Mouse (Mus musculus) embryonic facial prominence, embryonic 11.5 days (tissue): ENCODE results near the gene Loxl1. TPM values are rescaled to one million over a fixed set of nuclear protein-coding genes. Genes with fewer than 3 reads are reported as not detected.
A peak's percentile ranks its signal among the peaks of the same experiment; 100 is the strongest.

ENCODE experiments used
- ATAC-seq: fragments of 200-750 bp; cut with Nextera tagmentation; replicated peaks from 2 replicates; pipeline ENCODE4 v1.8.0; 2017; ENCODE audit warnings: low read depth; ENCODE audit not compliant: insufficient number of reproducible peaks, low FRiP score, low TSS enrichment
- DNase-seq: peaks from one replicate; pipeline ENCODE4 v3.0.0-alpha.2; 2015; ENCODE audit warnings: low spot score
- H3K27ac ChIP-seq: fragments of 300-500 bp; sonication (generic); replicated peaks from 2 replicates; pipeline ENCODE4 v1.5.1; 2014; ENCODE audit warnings: mild to moderate bottlenecking, low read depth, low read length, control low read depth
- H3K27me3 ChIP-seq: fragments of 300-500 bp; sonication (generic); 2 replicates; pipeline ENCODE4 v1.6.1; 2014; ENCODE audit warnings: mild to moderate bottlenecking, low read length, moderate library complexity, mixed read lengths; ENCODE audit not compliant: control insufficient read depth, insufficient read depth
- H3K36me3 ChIP-seq: fragments of 300-500 bp; sonication (generic); replicated peaks from 2 replicates; pipeline ENCODE4 v1.6.1; 2014; ENCODE audit warnings: low read depth, mild to moderate bottlenecking, low read length, moderate library complexity, mixed read lengths; ENCODE audit not compliant: control insufficient read depth, insufficient read depth
- H3K4me1 ChIP-seq: fragments of 300-500 bp; sonication (generic); 2 replicates; pipeline ENCODE4 v1.6.1; 2014; ENCODE audit warnings: low read length, mixed read lengths; ENCODE audit not compliant: control insufficient read depth, insufficient read depth
- H3K4me2 ChIP-seq: fragments of 300-500 bp; sonication (generic); 2 replicates; pipeline ENCODE4 v1.6.1; 2014; ENCODE audit warnings: low read depth, mild to moderate bottlenecking, control low read depth, low read length, moderate library complexity
- H3K4me3 ChIP-seq: fragments of 300-500 bp; sonication (generic); 2 replicates; pipeline ENCODE4 v1.5.1; 2014; ENCODE audit warnings: low read depth, low read length, control low read depth
- H3K9ac ChIP-seq: fragments of 300-500 bp; sonication (generic); replicated peaks from 2 replicates; pipeline ENCODE4 v1.6.1; 2014; ENCODE audit warnings: mild to moderate bottlenecking, control low read depth, low read length
- H3K9me3 ChIP-seq: fragments of 300-500 bp; sonication (generic); replicated peaks from 2 replicates; pipeline ENCODE4 v1.6.1; 2016; ENCODE audit warnings: mild to moderate bottlenecking, low read length, inconsistent platforms, mixed read lengths; ENCODE audit not compliant: control insufficient read depth
- WGBS: fragments of 180-500 bp; shearing (Covaris S2); extraction: QIAGEN DNeasy Blood & Tissue Kit; methylation state at CpG from one replicate; pipeline ENCODE4 v1.1.7; 2014; 5-methylcytosine and 5-hydroxymethylcytosine counted together
- polyA plus RNA-seq: library from polyadenylated mRNA; unstranded; fragments of >200 nt; fragmentation: Nextera tagmentation; extraction: Ambion mirVana; gene quantifications from 2 replicates; pipeline ENCODE4 v1.2.1, GENCODE M21; 2014

Loxl1 gene
- polyA plus RNA-seq, 1 experiment from 2014 or later, result 11.0 TPM

DNA sequence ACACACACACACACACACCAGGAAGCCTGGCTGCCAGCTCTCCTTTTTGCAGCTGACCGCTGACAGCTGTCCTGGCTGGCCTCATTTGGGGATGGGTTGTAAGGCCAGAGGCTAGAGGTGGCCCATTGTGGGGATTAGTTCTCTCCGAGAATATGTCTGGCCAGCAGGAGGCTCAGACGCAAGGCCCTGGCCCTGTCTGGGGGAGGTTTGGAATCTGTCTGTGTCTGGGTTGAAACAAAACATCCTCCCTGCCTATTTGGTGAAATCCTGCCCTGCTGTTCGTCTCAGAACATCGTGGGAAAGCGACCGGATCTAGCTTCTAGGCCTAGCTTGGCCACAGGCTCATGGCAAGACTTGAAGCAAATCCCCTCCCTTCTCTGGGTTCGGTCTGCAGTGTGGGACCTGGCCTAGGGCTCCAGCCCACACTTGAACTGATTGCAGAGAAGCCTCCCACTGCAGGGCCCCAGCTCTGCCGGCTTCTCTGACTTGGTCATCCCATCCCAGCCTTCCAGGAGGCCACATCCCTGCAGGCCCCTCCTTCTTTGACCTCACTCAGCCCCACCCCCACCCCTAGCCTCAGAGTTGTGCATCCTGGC is 17.1 kb downstream of the Loxl1 start:
- WGBS, result 18% methylated on average over 9 of the region's 9 CpGs
- H3K4me2 ChIP-seq, result no peak overlapping the region
- H3K4me3 ChIP-seq, result no peak overlapping the region
- H3K4me1 ChIP-seq, result 0 out of 2 replicates have a peak, but pooled peaks cover 4% of the 10 kb centered on the region
- no peak overlapping the region; the same call in 1 of the 2 replicates for H3K27ac ChIP-seq
- peak overlapping the region; percentile 43 for H3K9ac ChIP-seq
- ATAC-seq (0 out of 2 replicates have a peak, but pooled peaks have one; percentile 16), DNase-seq (peak; percentile 30)
- H3K36me3 ChIP-seq, result no peaks in the 10 kb centered on the region
- no peaks in the 10 kb centered on the region for H3K9me3 ChIP-seq
- no peaks in the 10 kb centered on the region for H3K27me3 ChIP-seq

DNA sequence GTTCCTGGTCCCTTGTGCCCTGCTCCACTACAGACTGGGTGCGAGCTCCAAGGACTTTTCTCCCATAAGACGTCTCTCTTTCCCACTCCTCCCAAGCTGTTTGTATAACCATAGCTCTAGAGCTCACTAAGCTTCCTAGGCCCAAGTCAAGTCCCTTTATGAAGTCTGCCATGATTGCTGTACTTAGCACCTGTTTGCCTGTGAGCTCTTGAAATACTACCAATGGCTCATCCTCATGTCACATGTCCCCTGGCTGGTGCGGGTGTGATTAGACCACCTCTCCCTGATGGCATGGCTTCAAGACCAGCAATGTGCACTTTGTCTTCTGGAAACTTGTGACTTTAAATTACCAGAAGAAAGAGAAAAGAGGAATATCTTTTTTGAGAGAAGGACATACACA is 17.6 kb downstream of the Loxl1 start:
- 87% methylated on average over 3 of the region's 3 CpGs for WGBS
- Histone ChIP-seq H3K27ac (no peak overlapping the region), H3K4me3 (no peak overlapping the region)

DNA sequence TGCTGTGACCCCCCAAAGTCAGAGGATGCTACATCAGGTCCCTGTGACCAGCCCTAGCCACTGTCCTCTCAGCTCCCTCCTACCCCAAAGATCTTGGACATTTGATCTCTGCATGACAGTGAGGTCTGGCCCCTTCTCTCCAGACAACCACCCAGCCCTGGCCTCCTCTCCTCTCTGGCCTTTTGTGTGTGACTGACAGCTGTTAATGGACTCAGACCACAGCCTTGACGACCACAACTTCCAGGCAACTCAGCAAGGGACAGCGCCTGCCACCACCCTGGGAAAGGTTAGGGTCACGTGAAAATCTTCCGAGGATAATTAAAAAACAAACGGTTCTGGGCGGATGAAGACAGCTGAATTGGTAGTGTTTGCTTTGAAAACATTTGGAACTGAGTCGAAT is 18.5 kb downstream of the Loxl1 start:
- H3K27ac ChIP-seq, result no peak overlapping the region

More for the DNA sequence above, 17.6 kb downstream of the Loxl1 start:
- Histone ChIP-seq H3K27me3 (no peaks in the 10 kb centered on the region), H3K9me3 (no peaks in the 10 kb centered on the region), H3K4me2 (no peak overlapping the region), H3K4me1 (0 out of 2 replicates have a peak, but pooled peaks cover 4% of the 10 kb centered on the region), H3K9ac (no peak overlapping the region), H3K36me3 (no peaks in the 10 kb centered on the region)
- no peak for DNase-seq
- ATAC-seq, result no peak

DNA sequence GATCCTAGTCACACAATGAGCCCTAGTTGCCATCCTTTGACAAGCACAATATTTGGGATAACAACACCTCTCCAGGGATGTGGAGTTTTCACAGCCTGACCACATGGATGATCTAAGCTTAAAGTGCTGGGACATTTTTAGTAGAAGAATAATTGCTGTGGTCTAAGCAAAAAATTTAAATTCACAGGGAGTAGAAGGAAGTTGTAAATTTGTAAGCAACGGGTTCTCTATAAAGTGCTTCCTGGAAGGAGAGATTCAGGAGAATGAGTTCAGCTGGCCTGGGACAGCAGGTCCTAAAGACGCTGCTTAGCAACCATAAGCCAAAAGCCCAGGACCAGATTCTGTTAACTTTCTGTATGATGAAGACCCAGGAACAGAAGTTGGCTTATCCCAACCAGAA is 23.1 kb downstream of the Loxl1 start:
- no peaks in the 10 kb centered on the region for H3K4me1 ChIP-seq
- H3K27ac ChIP-seq, result no peak overlapping the region
- DNase-seq, result no peak
- H3K36me3 ChIP-seq, result no peaks in the 10 kb centered on the region
- H3K9me3 ChIP-seq, result no peaks in the 10 kb centered on the region
- ATAC-seq, result no peak
- no peak overlapping the region for H3K4me2 ChIP-seq
- no peak overlapping the region for H3K9ac ChIP-seq
- H3K27me3 ChIP-seq, result no peaks in the 10 kb centered on the region
- no peak overlapping the region for H3K4me3 ChIP-seq
- WGBS, result 84% methylated on average over 2 of the region's 2 CpGs

More for the DNA sequence above, 18.5 kb downstream of the Loxl1 start:
- Histone ChIP-seq H3K27me3 (no peaks in the 10 kb centered on the region), H3K4me2 (no peak overlapping the region), H3K4me3 (no peak overlapping the region), H3K9me3 (no peaks in the 10 kb centered on the region), H3K36me3 (no peaks in the 10 kb centered on the region), H3K9ac (no peak overlapping the region), H3K4me1 (0 out of 2 replicates have a peak, but pooled peaks cover 4% of the 10 kb centered on the region)
- 34% methylated on average over 7 of the region's 7 CpGs for WGBS
- DNase-seq, result no peak
- no peak for ATAC-seq

DNA sequence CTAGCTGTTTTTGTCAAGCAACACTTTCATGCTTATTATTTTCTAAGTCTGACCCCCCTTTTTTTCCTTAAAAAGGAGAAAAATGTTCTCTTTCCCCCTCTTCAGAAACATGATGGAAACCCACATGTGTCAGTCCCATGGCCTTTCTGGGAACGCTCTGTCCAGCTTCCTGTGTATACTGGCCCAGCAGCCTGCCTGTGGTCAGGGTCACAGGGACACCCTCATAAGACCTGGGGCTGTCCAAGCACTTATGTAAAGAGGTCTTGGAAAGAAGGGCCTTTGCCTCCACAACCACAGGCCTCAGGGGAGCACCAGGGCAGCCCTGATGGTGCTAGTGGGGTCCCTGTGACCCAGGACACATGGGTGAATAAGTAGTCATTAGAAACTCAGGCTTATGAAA is 23.9 kb downstream of the Loxl1 start:
- no peak for DNase-seq
- H3K27ac ChIP-seq, result no peak overlapping the region
- no peaks in the 10 kb centered on the region for H3K36me3 ChIP-seq
- H3K4me2 ChIP-seq, result no peak overlapping the region
- H3K9ac ChIP-seq, result no peak overlapping the region
- H3K4me3 ChIP-seq, result no peak overlapping the region
- 71% methylated on average over 1 of the region's 1 CpGs for WGBS
- H3K9me3 ChIP-seq, result no peaks in the 10 kb centered on the region
- H3K4me1 ChIP-seq, result no peaks in the 10 kb centered on the region
- H3K27me3 ChIP-seq, result no peaks in the 10 kb centered on the region
- ATAC-seq, result no peak

DNA sequence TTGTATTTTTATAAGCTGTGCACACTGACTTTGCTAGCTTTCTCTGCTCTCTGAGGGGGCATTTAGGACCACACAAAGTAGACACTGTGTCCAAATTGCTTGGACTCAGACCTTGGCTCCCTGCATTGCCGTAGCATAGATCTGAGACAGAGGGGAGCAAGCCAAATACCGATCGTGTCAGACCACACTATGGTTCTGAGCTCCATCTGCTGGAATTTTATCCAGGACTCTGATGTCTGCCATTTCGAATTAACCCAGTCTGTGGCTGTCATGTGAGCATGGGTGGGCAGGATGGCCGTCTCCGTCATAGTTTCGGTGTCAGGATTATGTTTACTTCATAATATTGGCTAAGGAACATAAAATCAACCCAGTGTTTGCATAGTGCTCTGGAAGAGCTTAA is 29.6 kb downstream of the Loxl1 start:
- Histone ChIP-seq H3K4me1 (no peaks in the 10 kb centered on the region), H3K36me3 (no peaks in the 10 kb centered on the region), H3K27ac (no peak overlapping the region), H3K4me2 (no peak overlapping the region), H3K27me3 (no peaks in the 10 kb centered on the region), H3K9ac (no peak overlapping the region), H3K9me3 (no peaks in the 10 kb centered on the region), H3K4me3 (no peak overlapping the region)
- DNase-seq (no peak), ATAC-seq (no peak)
- WGBS, result 70% methylated on average over 7 of the region's 7 CpGs

DNA sequence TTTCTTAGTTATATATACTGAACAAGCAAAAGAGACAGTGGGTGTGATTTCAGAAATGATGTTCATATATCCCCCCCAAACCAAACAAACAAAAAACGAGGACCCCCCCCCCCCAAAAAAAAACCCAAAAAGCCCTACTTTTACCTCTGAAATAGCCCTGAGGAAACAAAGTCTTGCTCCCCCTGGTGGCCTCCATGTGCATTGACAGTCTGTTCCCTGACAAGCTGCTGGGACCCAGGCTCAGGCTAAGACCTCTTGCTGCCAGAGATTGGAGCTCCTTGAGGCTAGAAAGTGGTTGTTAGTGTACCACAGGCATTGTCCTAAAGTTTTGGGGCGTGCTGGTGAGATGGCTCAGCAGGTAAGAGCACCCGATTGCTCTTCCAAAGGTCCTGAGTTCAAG is 31.4 kb downstream of the Loxl1 start:
- Histone ChIP-seq H3K4me2 (no peak overlapping the region), H3K4me3 (no peak overlapping the region), H3K36me3 (no peaks in the 10 kb centered on the region), H3K9ac (no peak overlapping the region), H3K27ac (no peak overlapping the region), H3K4me1 (no peaks in the 10 kb centered on the region), H3K9me3 (no peaks in the 10 kb centered on the region), H3K27me3 (no peaks in the 10 kb centered on the region)
- DNase-seq (peak; percentile 56), ATAC-seq (no peak)
- WGBS, result 53% methylated on average over 3 of the region's 3 CpGs

DNA sequence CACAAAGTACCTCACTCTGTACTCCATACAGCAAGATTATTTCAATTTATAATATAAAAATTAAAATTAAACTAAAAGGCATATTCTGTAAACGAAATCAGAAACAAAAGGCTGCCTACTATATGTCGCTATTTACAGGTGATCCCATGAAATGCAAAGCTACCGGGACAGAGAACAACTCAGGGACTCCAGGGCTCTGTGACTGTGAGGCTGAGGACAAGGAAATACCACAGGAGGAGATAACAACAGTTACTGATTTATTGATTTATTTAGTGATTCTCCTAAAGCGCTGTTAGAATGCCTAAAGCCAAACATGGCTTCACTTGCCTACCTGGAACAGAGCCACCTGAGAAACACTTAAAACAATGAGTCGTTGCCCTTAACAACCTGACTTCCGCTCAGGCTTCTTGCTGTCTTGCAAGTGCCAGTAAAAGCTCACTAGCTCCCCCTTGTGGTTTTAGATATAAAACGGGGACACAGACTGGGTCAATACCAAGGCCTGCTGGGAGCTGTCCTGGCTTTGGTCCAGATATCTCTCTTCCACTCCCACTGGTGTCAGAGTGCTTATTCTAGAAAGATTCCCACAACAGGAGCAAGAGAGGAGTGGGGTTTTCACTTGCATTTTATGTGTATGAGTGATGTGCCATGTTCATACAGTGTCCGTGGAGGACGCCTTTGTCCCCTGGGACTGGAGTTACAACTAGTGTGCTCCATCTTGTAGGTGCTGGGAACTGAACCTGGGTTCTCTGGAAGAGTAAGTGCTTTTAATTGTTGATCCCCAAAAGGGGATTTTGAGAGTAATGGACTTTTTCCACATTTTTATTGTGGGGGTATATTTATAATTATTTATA is 32.5 kb downstream of the Loxl1 start:
- DNase-seq (peak; percentile 94), ATAC-seq (0 out of 2 replicates have a peak, but pooled peaks have one; percentile 9)
- Histone ChIP-seq H3K27me3 (no peaks in the 10 kb centered on the region), H3K4me2 (no peak overlapping the region), H3K4me1 (peaks cover 3% of the 10 kb centered on the region), H3K9ac (no peak overlapping the region), H3K27ac (no peak overlapping the region), H3K4me3 (no peak overlapping the region), H3K9me3 (no peaks in the 10 kb centered on the region), H3K36me3 (no peaks in the 10 kb centered on the region)
- WGBS, result 36% methylated on average over 9 of the region's 9 CpGs
